Mouse (Mus musculus) mature B cell (primary cell): ENCODE measurements around the gene Il13ra2.
"Not testable (repeated sequence)": the region's sequence is repeated elsewhere in the genome, so short reads cannot be mapped to it uniquely, and the experiment has no call there.

ENCODE experiments used
- in situ Hi-C: fragments of 300-500 bp; cut with MboI; formaldehyde crosslinking; loops from 2 replicates; pipeline ENCODE4 v1.14.3; 2019

Gene Il13ra2

GRCm38 (mm10) chrX:147429129-147429528 lies at the start of gene Il13ra2:
Il13ra2 (minus strand) TSS chrX:147429192.
- in situ Hi-C loops = no loop called here

- in situ Hi-C loops = not testable (repeated sequence)
These were observed 24.6 kb upstream of the Il13ra2 start, which contains the start of gene Vmn1r239-ps for GRCm38 (mm10) chrX:147453610-147454009. Vmn1r239-ps (minus strand) TSS chrX:147453710.

GRCm38 (mm10) chrX:147443386-147443785 lies 14.4 kb upstream of the Il13ra2 start:
- in situ Hi-C loops = no loop called here

GRCm38 (mm10) chrX:147435400-147435799 lies 6.4 kb upstream of the Il13ra2 start:
- in situ Hi-C loops = no loop called here

- in situ Hi-C loops = no loop called here
These were observed 761 bp upstream of the Il13ra2 start for GRCm38 (mm10) chrX:147429753-147430152.

GRCm38 (mm10) chrX:147393446-147393845 lies 35.5 kb downstream of the Il13ra2 start:
- in situ Hi-C loops = no loop called here

GRCm38 (mm10) chrX:147349167-147349566 lies 79.8 kb downstream of the Il13ra2 start:
- in situ Hi-C loops = no loop called here
